Mouse (Mus musculus) gastrocnemius, postnatal 10 days (tissue): ENCODE data around the gene Ltbr. TPM values are rescaled to one million over a fixed set of nuclear protein-coding genes. Genes with fewer than 3 reads are reported as not detected.
"Not testable (repeated sequence)": the region's sequence is repeated elsewhere in the genome, so short reads cannot be mapped to it uniquely, and the experiment has no call there.

Experiments used
- DNase-seq: peaks from one replicate; pipeline ENCODE4 v3.0.0; 2021; ENCODE audit warnings: mixed read lengths
- total RNA-seq, 2 experiments: library from RNA; stranded (reverse); gene quantifications; 2 replicates each; pipeline ENCODE4 v1.2.3; 2021

Gene Ltbr
- total RNA-seq, 2 experiments from 2014 or later: 34.0 to 36.1 TPM

GRCm38 (mm10) chr6:125272228-125272785 is 41.4 kb downstream of the Ltbr start:
- DNase-seq: no peak

- peak; percentile 92 for DNase-seq
Measured at GRCm38 (mm10) chr6:125271455-125272227, 42.0 kb downstream of the Ltbr start.

DNA sequence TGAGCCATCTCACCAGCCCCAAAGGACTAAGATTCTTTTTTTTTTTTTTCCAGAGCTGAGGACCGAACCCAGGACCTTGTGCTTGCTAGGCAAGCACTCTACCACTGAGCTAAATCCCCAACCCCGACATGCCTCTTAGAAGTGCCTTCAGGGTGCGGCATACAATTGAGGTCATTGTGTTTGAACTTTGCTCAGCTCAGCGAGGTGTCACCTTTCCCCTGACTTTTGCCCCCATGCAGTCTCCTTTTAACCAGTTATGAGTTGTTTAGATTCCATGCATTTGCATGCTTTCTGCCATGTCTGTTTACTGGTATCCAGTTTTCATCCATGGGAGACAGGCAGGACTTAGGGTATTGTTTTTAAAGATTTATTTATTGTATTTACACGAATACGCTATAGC is 44.9 kb downstream of the Ltbr start:
- DNase-seq: no peak

- DNase-seq: no peak
Measured at GRCm38 (mm10) chr6:125267469-125267868, 46.2 kb downstream of the Ltbr start.

GRCm38 (mm10) chr6:125266600-125266999 is 47.1 kb downstream of the Ltbr start:
- not testable (repeated sequence) for DNase-seq

- no peak for DNase-seq
Measured at GRCm38 (mm10) chr6:125266091-125266490, 47.6 kb downstream of the Ltbr start.

DNA sequence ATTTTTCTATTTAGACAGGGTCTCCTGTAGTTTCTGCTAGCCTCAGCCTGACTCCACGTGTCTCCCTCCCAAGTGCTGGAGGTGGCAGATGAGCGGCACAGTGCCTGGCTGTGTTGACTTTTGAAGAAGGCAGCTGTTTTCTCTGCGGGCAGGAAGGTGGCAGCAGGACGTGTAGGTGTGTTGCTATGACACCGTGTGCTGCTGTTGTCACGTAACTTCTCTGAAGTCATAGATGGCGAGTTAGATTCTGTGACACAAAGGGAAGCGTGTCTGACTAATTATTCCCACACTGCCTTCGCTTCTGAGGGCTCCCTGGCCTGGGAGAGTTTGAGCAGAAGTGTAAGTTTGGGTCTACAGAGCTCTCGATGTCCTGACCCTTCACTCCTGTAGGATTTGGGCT is 48.4 kb downstream of the Ltbr start:
- DNase-seq: no peak

- DNase-seq: no peak
Measured at GRCm38 (mm10) chr6:125264219-125264618, 49.5 kb downstream of the Ltbr start.

DNA sequence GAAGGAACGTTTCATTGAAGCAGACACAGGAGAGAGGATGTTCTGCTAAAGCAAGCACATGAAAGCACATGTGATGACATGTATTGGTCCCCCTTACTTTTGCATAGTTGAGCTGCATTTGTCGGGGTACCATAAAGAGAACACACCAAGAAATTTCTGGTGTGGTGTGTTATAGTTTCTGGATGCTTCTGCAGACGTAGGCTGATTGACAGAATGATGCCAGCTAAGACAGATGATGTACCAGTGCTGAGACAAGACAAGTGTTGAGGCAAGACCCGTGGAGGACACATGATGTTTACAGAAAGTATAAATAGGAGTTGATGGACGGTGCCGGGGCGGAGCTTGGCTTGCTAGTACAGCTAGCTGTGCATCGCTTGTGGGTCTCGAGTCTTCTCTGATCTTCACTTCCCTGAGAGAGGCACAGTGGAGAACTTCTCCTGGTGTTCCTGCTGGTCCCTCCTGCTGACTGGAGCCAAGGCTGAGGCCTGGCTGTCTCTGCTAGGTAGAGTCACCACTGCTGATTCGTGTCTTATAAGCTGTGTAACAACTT is 53.6 kb downstream of the Ltbr start:
- DNase-seq: no peak

Other genes starting within 250 kb of the Ltbr start
- gene Lpar5, start 246.0 kb downstream of the Ltbr start, total RNA-seq: under 1 TPM; 0.16 to 0.41 TPM
- 100 to 1,000 TPM; 108 to 125 TPM for gene Chd4, start 217.9 kb downstream of the Ltbr start, total RNA-seq
- gene Nop2, start 182.0 kb downstream of the Ltbr start, total RNA-seq: 10 to 100 TPM; 16.0 to 21.1 TPM
- gene Iffo1, start 168.6 kb downstream of the Ltbr start, total RNA-seq: 10 to 100 TPM; 50.8 to 60.1 TPM
- 1,000 to 10,000 TPM; 7,536 to 8,309 TPM for gene Gapdh, start 147.4 kb downstream of the Ltbr start, total RNA-seq
- 10 to 100 TPM; 28.3 to 41.5 TPM for gene Ncapd2, start 122.2 kb downstream of the Ltbr start, total RNA-seq
- gene Mrpl51, start 122.1 kb downstream of the Ltbr start, total RNA-seq: 100 to 1,000 TPM; 212 to 236 TPM
- 1 to 10 TPM; 8.4 to 9.1 TPM for gene Vamp1, start 98.3 kb downstream of the Ltbr start, total RNA-seq
- gene Tapbpl, start 82.0 kb downstream of the Ltbr start, total RNA-seq: 1 to 10 TPM; 2.7 to 3.1 TPM
- gene Cd27, start 76.9 kb downstream of the Ltbr start, total RNA-seq: under 1 TPM in 1 of 2 experiments, not detected in 1; 0.14 TPM
- gene Tuba3a, start 27.8 kb downstream of the Ltbr start, total RNA-seq: not detected
- under 1 TPM; 0.31 to 0.43 TPM for gene Scnn1a, start 6.8 kb upstream of the Ltbr start, total RNA-seq
- 10 to 100 TPM; 43.8 to 58.8 TPM for gene Tnfrsf1a, start 35.5 kb upstream of the Ltbr start, total RNA-seq
- under 1 TPM in 1 of 2 experiments, not detected in 1; 0.07 TPM for gene Plekhg6, start 66.9 kb upstream of the Ltbr start, total RNA-seq
- 10 to 100 TPM; 84.5 to 86.4 TPM for gene Cd9, start 180.9 kb upstream of the Ltbr start, total RNA-seq
- 10 to 100 TPM; 26.5 to 27.6 TPM for gene Vwf, start 232.9 kb upstream of the Ltbr start, total RNA-seq